Mouse (Mus musculus) stomach, embryonic 14.5 days (tissue): ENCODE measurements around the gene Fjx1. TPM values are rescaled to one million over a fixed set of nuclear protein-coding genes. Genes with fewer than 3 reads are reported as not detected.

ENCODE experiments used
- polyA plus RNA-seq: library from polyadenylated mRNA; unstranded; fragments of >200 nt; fragmentation: Nextera tagmentation; extraction: Ambion mirVana; gene quantifications from 2 replicates; pipeline ENCODE4 v1.2.1, GENCODE M21; 2014

The Fjx1 gene
- polyA plus RNA-seq, 1 experiment from 2014 or later: 6.3 TPM

Other genes with a start within 250 kb of the Fjx1 start
- gene Trim44, start 44.7 kb downstream of the Fjx1 start, polyA plus RNA-seq: 36.8 and 37.7 TPM in 2 replicates
- 40.3 and 40.5 TPM in 2 replicates for gene Pamr1, start 97.5 kb upstream of the Fjx1 start, polyA plus RNA-seq
- 1.0 and 1.3 TPM in 2 replicates for gene Slc1a2, start 206.2 kb upstream of the Fjx1 start, polyA plus RNA-seq